Mouse (Mus musculus) midbrain, embryonic 15.5 days (tissue): ENCODE data around the gene Xkr7. TPM values are rescaled to one million over a fixed set of nuclear protein-coding genes. Genes with fewer than 3 reads are reported as not detected.

Experiments used
- ATAC-seq: fragments of 200-750 bp; cut with Nextera tagmentation; replicated peaks from 2 replicates; pipeline ENCODE4 v1.8.0; 2017; ENCODE audit warnings: moderate TSS enrichment
- H3K27ac ChIP-seq: fragments of 300-500 bp; sonication (generic); 2 replicates; pipeline ENCODE4 v1.5.1; 2015; ENCODE audit warnings: mild to moderate bottlenecking, inconsistent platforms
- H3K27me3 ChIP-seq: fragments of 300-500 bp; sonication (generic); replicated peaks from 2 replicates; pipeline ENCODE4 v1.6.1; 2015; ENCODE audit warnings: inconsistent platforms
- H3K36me3 ChIP-seq: fragments of 300-500 bp; sonication (generic); replicated peaks from 2 replicates; pipeline ENCODE4 v1.6.1; 2015; ENCODE audit warnings: inconsistent platforms
- H3K4me1 ChIP-seq: fragments of 300-500 bp; sonication (generic); 2 replicates; pipeline ENCODE4 v1.6.1; 2015; ENCODE audit warnings: inconsistent platforms
- H3K4me2 ChIP-seq: fragments of 300-500 bp; sonication (generic); 2 replicates; pipeline ENCODE4 v1.6.1; 2015; ENCODE audit warnings: inconsistent platforms, mild to moderate bottlenecking, moderate library complexity
- H3K4me3 ChIP-seq: fragments of 300-500 bp; sonication (generic); 2 replicates; pipeline ENCODE4 v1.5.1; 2015; ENCODE audit warnings: mild to moderate bottlenecking, inconsistent platforms
- H3K9ac ChIP-seq: fragments of 300-500 bp; sonication (generic); 2 replicates; pipeline ENCODE4 v1.6.1; 2015; ENCODE audit warnings: mild to moderate bottlenecking, inconsistent platforms
- H3K9me3 ChIP-seq: fragments of 300-500 bp; sonication (generic); 2 replicates; pipeline ENCODE4 v1.6.1; 2016; ENCODE audit warnings: inconsistent platforms
- WGBS: fragments of 180-500 bp; shearing (Covaris S2); methylation state at CpG from one replicate; pipeline ENCODE4 v1.1.7; 2015; ENCODE audit warnings: mixed read lengths; 5-methylcytosine and 5-hydroxymethylcytosine counted together
- polyA plus RNA-seq: library from polyadenylated mRNA; unstranded; fragments of >200 nt; fragmentation: Nextera tagmentation; extraction: Ambion mirVana; gene quantifications from 2 replicates; pipeline ENCODE4 v1.2.1, GENCODE M21; 2015

Xkr7 gene
- polyA plus RNA-seq, 1 experiment from 2014 or later: 2.1 TPM

- H3K4me3 ChIP-seq: no peak overlapping the region
- H3K27ac ChIP-seq: no peak overlapping the region
- no peaks in the 10 kb centered on the region for H3K9me3 ChIP-seq
- no peaks in the 10 kb centered on the region for H3K36me3 ChIP-seq
- no peak overlapping the region for H3K9ac ChIP-seq
- WGBS: 87% methylated on average over 4 of the region's 4 CpGs
- no peak for ATAC-seq
- 0 out of 2 replicates have a peak, but pooled peaks cover 3% of the 10 kb centered on the region for H3K27me3 ChIP-seq
- H3K4me2 ChIP-seq: no peak overlapping the region
- H3K4me1 ChIP-seq: no peaks in the 10 kb centered on the region
Observed at GRCm38 (mm10) chr2:153083824-153084223, 52.2 kb downstream of the Xkr7 start.

- H3K27ac ChIP-seq: no peak overlapping the region
- no peak overlapping the region for H3K4me3 ChIP-seq
- 0 out of 2 replicates have a peak, but pooled peaks cover 3% of the 10 kb centered on the region for H3K27me3 ChIP-seq
- H3K4me1 ChIP-seq: no peaks in the 10 kb centered on the region
- H3K4me2 ChIP-seq: no peak overlapping the region
- H3K9ac ChIP-seq: no peak overlapping the region
- ATAC-seq: no peak
- no peaks in the 10 kb centered on the region for H3K9me3 ChIP-seq
- no peaks in the 10 kb centered on the region for H3K36me3 ChIP-seq
- 68% methylated on average over 7 of the region's 7 CpGs for WGBS
Observed at GRCm38 (mm10) chr2:153084261-153084976, 52.8 kb downstream of the Xkr7 start.

- ATAC-seq: no peak
- Histone ChIP-seq H3K27ac (no peak overlapping the region), H3K4me1 (no peaks in the 10 kb centered on the region), H3K4me2 (no peak overlapping the region), H3K27me3 (0 out of 2 replicates have a peak, but pooled peaks cover 3% of the 10 kb centered on the region), H3K9me3 (no peaks in the 10 kb centered on the region), H3K9ac (no peak overlapping the region), H3K4me3 (no peak overlapping the region), H3K36me3 (no peaks in the 10 kb centered on the region)
- WGBS: 86% methylated on average over 6 of the region's 6 CpGs
Observed at GRCm38 (mm10) chr2:153085556-153085955, 53.9 kb downstream of the Xkr7 start.

GRCm38 (mm10) chr2:153086166-153086565 is 54.5 kb downstream of the Xkr7 start:
- Histone ChIP-seq H3K4me2 (no peak overlapping the region), H3K4me1 (no peaks in the 10 kb centered on the region), H3K4me3 (no peak overlapping the region), H3K9ac (no peak overlapping the region), H3K27ac (no peak overlapping the region), H3K36me3 (no peaks in the 10 kb centered on the region), H3K27me3 (no peaks in the 10 kb centered on the region), H3K9me3 (no peaks in the 10 kb centered on the region)
- WGBS: 87% methylated on average over 4 of the region's 4 CpGs
- no peak for ATAC-seq

- H3K27ac ChIP-seq: no peak overlapping the region
- no peaks in the 10 kb centered on the region for H3K27me3 ChIP-seq
- WGBS: 93% methylated on average over 10 of the region's 10 CpGs
- no peaks in the 10 kb centered on the region for H3K4me1 ChIP-seq
- H3K36me3 ChIP-seq: no peaks in the 10 kb centered on the region
- H3K4me2 ChIP-seq: no peak overlapping the region
- ATAC-seq: no peak
- no peak overlapping the region for H3K9ac ChIP-seq
- H3K9me3 ChIP-seq: no peaks in the 10 kb centered on the region
- H3K4me3 ChIP-seq: no peak overlapping the region
Observed at GRCm38 (mm10) chr2:153087091-153087490, 55.4 kb downstream of the Xkr7 start.

- no peaks in the 10 kb centered on the region for H3K9me3 ChIP-seq
- H3K27me3 ChIP-seq: no peaks in the 10 kb centered on the region
- H3K4me3 ChIP-seq: no peak overlapping the region
- no peak overlapping the region for H3K9ac ChIP-seq
- no peaks in the 10 kb centered on the region for H3K4me1 ChIP-seq
- ATAC-seq: no peak
- whole genome bisulfite sequencing: 48% methylated on average over 2 of the region's 2 CpGs
- H3K27ac ChIP-seq: no peak overlapping the region
- H3K4me2 ChIP-seq: no peak overlapping the region
- H3K36me3 ChIP-seq: no peaks in the 10 kb centered on the region
Observed at GRCm38 (mm10) chr2:153089316-153089715, 57.7 kb downstream of the Xkr7 start.

GRCm38 (mm10) chr2:153090551-153091165 is 59.0 kb downstream of the Xkr7 start:
- Histone ChIP-seq H3K27me3 (no peaks in the 10 kb centered on the region), H3K4me2 (no peak overlapping the region), H3K4me1 (no peaks in the 10 kb centered on the region), H3K36me3 (no peaks in the 10 kb centered on the region), H3K9me3 (no peaks in the 10 kb centered on the region), H3K27ac (no peak overlapping the region), H3K9ac (no peak overlapping the region), H3K4me3 (no peak overlapping the region)
- no peak for ATAC-seq
- 49% methylated on average over 10 of the region's 10 CpGs for WGBS

Other genes with a start within 250 kb of the Xkr7 start
- gene Bcl2l1, start 200.1 kb upstream of the Xkr7 start, polyA plus RNA-seq: 195 and 197 TPM in 2 replicates
- 12.9 and 14.6 TPM in 2 replicates for gene Tpx2, start 183.9 kb upstream of the Xkr7 start, polyA plus RNA-seq
- not detected in 2 replicates for gene Mylk2, start 120.5 kb upstream of the Xkr7 start, polyA plus RNA-seq
- gene Foxs1, start 98.6 kb upstream of the Xkr7 start, polyA plus RNA-seq: 4.3 and 4.4 TPM in 2 replicates
- gene Dusp15, start 80.2 kb upstream of the Xkr7 start, polyA plus RNA-seq: 9.9 and 14.0 TPM in 2 replicates
- 8.8 and 8.9 TPM in 2 replicates for gene Ttll9, start 69.4 kb upstream of the Xkr7 start, polyA plus RNA-seq
- gene Pdrg1, start 16.4 kb upstream of the Xkr7 start, polyA plus RNA-seq: 234 and 236 TPM in 2 replicates
- gene Ccm2l, start 34.1 kb downstream of the Xkr7 start, polyA plus RNA-seq: 1.7 and 2.7 TPM in 2 replicates
- gene Hck, start 76.6 kb downstream of the Xkr7 start, polyA plus RNA-seq: 2.9 and 3.3 TPM in 2 replicates
- 82.0 and 88.7 TPM in 2 replicates for gene Tm9sf4, start 129.5 kb downstream of the Xkr7 start, polyA plus RNA-seq
- gene Tspyl3, start 193.6 kb downstream of the Xkr7 start, polyA plus RNA-seq: 49.2 and 49.7 TPM in 2 replicates
- 6.5 and 7.4 TPM in 2 replicates for gene Plagl2, start 209.6 kb downstream of the Xkr7 start, polyA plus RNA-seq
- 5.2 and 6.2 TPM in 2 replicates for gene Pofut1, start 209.7 kb downstream of the Xkr7 start, polyA plus RNA-seq